Mouse (Mus musculus) lung, adult 2 months (tissue): ENCODE data around the gene Zfp385b. TPM values are rescaled to one million over a fixed set of nuclear protein-coding genes. Genes with fewer than 3 reads are reported as not detected.
"Not testable (repeated sequence)": the region's sequence is repeated elsewhere in the genome, so short reads cannot be mapped to it uniquely, and the experiment has no call there.

Source experiments
- DNase-seq: peaks from one replicate; pipeline ENCODE4 v3.0.0; 2022
- H3K4me1 ChIP-seq: fragments of 200-500 bp; 2 replicates; pipeline ENCODE4 v1.6.1; 2011; ENCODE audit warnings: low read length; ENCODE audit not compliant: control insufficient read depth, insufficient read depth
- H3K4me3 ChIP-seq: fragments of 200-500 bp; replicated peaks from 2 replicates; pipeline ENCODE3; 2011; ENCODE audit warnings: low read depth, mild to moderate bottlenecking, control low read depth, low read length; ENCODE audit errors: extremely low read depth
- CTCF ChIP-seq: fragments of 200-500 bp; IDR thresholded peaks from 2 replicates; pipeline ENCODE4 v1.5.1; 2011; ENCODE audit warnings: mild to moderate bottlenecking, low read length, control low read depth; ENCODE audit not compliant: insufficient read depth
- POLR2A ChIP-seq: fragments of 200-500 bp; IDR thresholded peaks from 2 replicates; pipeline ENCODE4 v1.6.1; 2011; ENCODE audit warnings: low read depth, mild to moderate bottlenecking, control low read depth, low read length, borderline replicate concordance; ENCODE audit errors: extremely low read depth
- WGBS: fragments of 180-500 bp; shearing (Covaris S2); methylation state at CpG from one replicate; pipeline ENCODE4 v1.1.7; 2018; 5-methylcytosine and 5-hydroxymethylcytosine counted together
- polyA plus RNA-seq: library from polyadenylated mRNA; depleted of rRNA; stranded (reverse); fragments of >200 nt; gene quantifications from 2 replicates; pipeline ENCODE4 v1.2.3, GENCODE M21; 2012

Gene Zfp385b
- polyA plus RNA-seq, 1 experiment: 5.2 TPM

DNA sequence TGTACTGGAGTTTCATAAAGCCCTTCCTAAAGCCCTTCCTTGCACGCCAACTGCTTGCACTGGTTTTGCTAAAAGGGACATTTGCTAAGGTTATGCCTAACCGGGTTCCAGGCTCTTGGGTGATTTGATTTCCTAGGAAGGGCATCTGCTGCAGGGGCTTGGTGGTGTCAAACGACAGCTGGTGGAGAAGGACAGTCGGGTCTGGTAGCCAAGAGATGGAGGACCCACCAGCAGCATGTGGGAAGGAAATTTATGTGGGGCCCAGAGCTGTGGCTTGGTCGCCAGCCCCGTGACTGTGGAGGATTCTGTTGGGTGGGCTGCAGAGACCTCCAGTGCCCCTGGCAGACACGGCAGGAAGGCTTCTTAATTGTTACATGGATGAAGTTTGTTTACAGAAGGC, 348.7 kb downstream of the Zfp385b start:
- TF ChIP-seq CTCF (no peak), POLR2A (no peak)
- Histone ChIP-seq H3K4me1 (no peaks in the 10 kb centered on the region), H3K4me3 (no peak overlapping the region)
- no peak for DNase-seq
- WGBS: 57% methylated on average over 7 of the region's 7 CpGs

GRCm38 (mm10) chr2:77461413-77461812, 358.0 kb downstream of the Zfp385b start:
- H3K4me1 ChIP-seq: no peaks in the 10 kb centered on the region
- no peak for TF ChIP-seq CTCF
- TF ChIP-seq POLR2A: no peak
- no peak for DNase-seq
- H3K4me3 ChIP-seq: no peak overlapping the region
- 59% methylated on average over 10 of the region's 10 CpGs for WGBS

- Histone ChIP-seq H3K4me1 (no peaks in the 10 kb centered on the region), H3K4me3 (no peak overlapping the region)
- 64% methylated on average over 6 of the region's 6 CpGs for WGBS
- TF ChIP-seq POLR2A: no peak
- no peak for TF ChIP-seq CTCF
- no peak for DNase-seq
Observed at GRCm38 (mm10) chr2:77460011-77460410, 359.4 kb downstream of the Zfp385b start.

DNA sequence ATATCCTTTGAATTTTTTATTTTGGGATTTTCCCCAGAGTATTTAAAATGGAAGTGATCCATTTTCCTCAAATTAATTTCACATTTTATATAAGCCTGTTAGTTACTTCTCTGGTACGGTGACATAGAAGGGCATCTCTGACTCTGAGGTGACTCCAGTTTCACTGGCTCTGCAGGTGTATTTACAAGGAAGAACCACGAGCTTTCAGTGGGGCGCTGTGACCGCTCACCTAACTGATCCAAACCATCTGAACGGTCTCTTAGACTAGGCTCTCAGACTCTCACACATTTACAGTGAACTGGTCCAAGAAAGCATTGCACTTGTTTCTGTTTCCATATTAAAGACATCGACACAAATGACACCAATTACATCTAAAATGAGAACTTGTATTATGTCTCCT, 361.0 kb downstream of the Zfp385b start:
- TF ChIP-seq CTCF (no peak), POLR2A (no peak)
- no peak for DNase-seq
- 83% methylated on average over 6 of the region's 6 CpGs for WGBS
- H3K4me1 ChIP-seq: peaks cover 3% of the 10 kb centered on the region
- no peak overlapping the region for H3K4me3 ChIP-seq

DNA sequence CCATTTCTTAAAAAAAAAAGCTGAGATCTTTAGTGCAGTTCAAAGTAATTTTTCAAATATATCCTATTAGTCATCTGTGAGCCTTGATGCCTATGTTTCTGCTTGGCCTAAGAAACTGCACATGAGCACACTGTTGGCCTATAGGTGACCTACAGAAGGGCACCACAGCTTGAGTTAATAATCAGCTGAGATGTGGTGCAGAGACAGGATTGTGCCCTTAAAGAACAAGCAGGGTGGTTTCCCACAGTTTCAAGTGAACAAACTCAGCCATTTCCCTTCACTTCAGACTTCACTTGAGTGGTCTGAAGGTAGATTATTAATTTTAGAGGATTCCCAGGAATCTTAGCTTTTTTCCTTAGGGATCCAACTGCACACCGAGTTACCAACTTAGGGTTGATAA, 362.3 kb downstream of the Zfp385b start:
- H3K4me3 ChIP-seq: no peak overlapping the region
- DNase-seq: no peak
- 35% methylated on average over 1 of the region's 1 CpGs for WGBS
- TF ChIP-seq CTCF (no peak), POLR2A (no peak)
- H3K4me1 ChIP-seq: peaks cover 3% of the 10 kb centered on the region

GRCm38 (mm10) chr2:77456602-77457001, 362.8 kb downstream of the Zfp385b start:
- peak; percentile 43 for DNase-seq
- TF ChIP-seq POLR2A: no peak
- TF ChIP-seq CTCF: peak; percentile 41; the same call in 1 of the 2 replicates
- 46% methylated on average over 4 of the region's 4 CpGs for WGBS
- Histone ChIP-seq H3K4me3 (no peak overlapping the region), H3K4me1 (peaks cover 3% of the 10 kb centered on the region)

DNA sequence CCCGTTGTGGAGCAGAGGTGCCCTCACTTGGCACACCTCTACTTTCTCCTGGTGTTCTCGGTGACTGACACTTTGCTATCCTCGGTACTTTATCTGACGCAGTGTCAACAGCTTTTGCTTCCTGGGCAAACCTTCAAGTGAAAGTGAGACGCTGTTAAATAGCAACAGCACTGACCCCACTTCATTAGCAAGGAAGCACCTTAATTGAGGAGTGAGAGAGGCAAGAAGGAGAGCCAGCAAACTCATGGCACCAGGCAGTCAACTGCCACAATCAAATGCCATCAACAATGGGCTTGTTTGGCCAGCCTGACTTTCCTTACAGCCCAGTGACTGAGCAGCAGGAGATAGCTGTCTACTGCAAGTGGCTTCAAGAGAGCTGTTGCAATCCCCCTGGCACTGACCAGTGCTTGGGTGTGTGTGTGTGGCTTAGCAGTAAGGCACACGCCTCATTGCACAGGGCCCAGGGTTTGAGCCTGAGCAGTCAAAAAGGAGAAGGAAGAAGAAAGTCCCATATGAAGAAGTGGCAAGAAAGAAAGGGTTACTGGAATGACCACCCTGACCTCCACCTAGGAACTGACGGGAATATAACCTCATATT, 365.0 kb downstream of the Zfp385b start:
- WGBS: 40% methylated on average over 7 of the region's 7 CpGs
- TF ChIP-seq POLR2A (no peak), CTCF (no peak)
- Histone ChIP-seq H3K4me1 (peaks cover 3% of the 10 kb centered on the region), H3K4me3 (no peak overlapping the region)
- peak; percentile 29 for DNase-seq

- Histone ChIP-seq H3K4me3 (no peak overlapping the region), H3K4me1 (peaks cover 3% of the 10 kb centered on the region)
- TF ChIP-seq CTCF (no peak), POLR2A (no peak)
- no peak for DNase-seq
- WGBS: 13% methylated on average over 3 of the region's 3 CpGs
Observed at GRCm38 (mm10) chr2:77453786-77454185, 365.7 kb downstream of the Zfp385b start.

DNA sequence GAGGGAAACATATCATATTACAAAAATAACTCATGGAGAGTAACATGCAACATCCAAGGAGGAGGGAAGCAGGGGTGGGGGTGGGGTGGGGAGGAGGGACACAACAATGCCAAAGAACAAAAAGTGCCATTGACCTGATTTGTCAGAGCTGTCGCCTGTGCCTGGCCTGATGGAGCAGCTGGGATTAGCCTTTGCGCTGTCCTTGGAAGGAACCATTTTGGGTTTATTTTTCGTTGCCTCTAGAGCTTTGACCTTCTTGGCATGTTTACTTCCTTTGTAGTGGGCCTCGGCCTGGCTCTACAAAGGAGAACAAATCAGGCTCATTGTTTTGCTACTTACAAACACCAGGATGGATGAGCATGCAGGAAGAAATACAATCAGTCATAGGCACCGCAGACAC, 369.4 kb downstream of the Zfp385b start:
- DNase-seq, H3K4me3 ChIP-seq, H3K4me1 ChIP-seq: not testable (repeated sequence)
- WGBS: 40% methylated on average over 5 of the region's 5 CpGs

DNA sequence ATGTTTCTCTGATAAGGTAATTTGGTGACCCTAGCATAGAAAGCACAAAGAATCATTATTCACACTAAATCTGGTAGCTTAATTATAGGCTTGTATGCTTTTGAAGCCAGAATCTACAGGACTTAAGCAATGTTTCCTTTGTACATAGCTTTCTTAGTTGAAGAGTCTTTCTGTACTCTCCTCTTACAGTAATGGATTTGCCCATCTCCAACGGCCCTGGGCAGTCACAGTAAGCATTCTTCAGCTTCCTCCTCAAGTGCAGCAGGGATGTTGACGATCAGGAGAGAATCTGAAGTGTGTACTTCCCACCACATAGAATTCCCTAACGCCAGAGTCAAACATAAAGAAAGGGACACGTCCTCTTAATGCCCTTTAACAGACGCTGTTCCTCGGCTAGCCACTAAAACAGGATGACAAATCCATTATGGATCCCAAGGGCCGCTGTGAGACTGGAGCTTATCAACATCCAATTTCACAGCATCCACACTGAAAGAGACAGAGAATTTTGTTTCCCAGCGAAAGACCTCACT, 370.4 kb downstream of the Zfp385b start:
- H3K4me3 ChIP-seq: no peak overlapping the region
- DNase-seq: no peak
- no peak for TF ChIP-seq POLR2A
- TF ChIP-seq CTCF: no peak
- H3K4me1 ChIP-seq: peaks cover under 1% of the 10 kb centered on the region
- 21% methylated on average over 8 of the region's 8 CpGs for WGBS
